Mouse (Mus musculus) heart, adult 2 months (tissue): ENCODE results near the gene Tesmin. TPM values are rescaled to one million over a fixed set of nuclear protein-coding genes. Genes with fewer than 3 reads are reported as not detected.

Experiments used
- DNase-seq, 2 experiments: peaks; one replicate each; pipeline ENCODE4 v3.0.0; 2021
- H3K27ac ChIP-seq: fragments of 200-600 bp; 2 replicates; pipeline ENCODE4 v1.8.1; 2022
- H3K27me3 ChIP-seq: fragments of 200-500 bp; 2 replicates; pipeline ENCODE4 v1.6.1; 2012; ENCODE audit warnings: mild to moderate bottlenecking, low read length, inconsistent platforms, mixed read lengths; ENCODE audit not compliant: control insufficient read depth, insufficient read depth
- H3K36me3 ChIP-seq: fragments of 200-500 bp; 2 replicates; pipeline ENCODE4 v1.6.1; 2012; ENCODE audit warnings: low read length, inconsistent platforms; ENCODE audit not compliant: control insufficient read depth, insufficient read depth
- H3K4me1 ChIP-seq: fragments of 200-500 bp; 2 replicates; pipeline ENCODE4 v1.6.1; 2011; ENCODE audit warnings: low read length; ENCODE audit not compliant: control insufficient read depth, insufficient read depth
- H3K4me3 ChIP-seq: fragments of 200-600 bp; 2 replicates; pipeline ENCODE4 v1.8.1; 2022
- H3K79me2 ChIP-seq: fragments of 200-500 bp; replicated peaks from 2 replicates; pipeline ENCODE4 v1.6.1; 2012; ENCODE audit warnings: mild to moderate bottlenecking, inconsistent platforms, low read length, moderate library complexity, mixed read lengths; ENCODE audit not compliant: control insufficient read depth, insufficient read depth
- H3K9ac ChIP-seq: fragments of 200-500 bp; 2 replicates; pipeline ENCODE4 v1.6.1; 2012; ENCODE audit warnings: low read depth, mild to moderate bottlenecking, control low read depth, inconsistent platforms, low read length, mixed read lengths
- CTCF ChIP-seq: fragments of 200-600 bp; IDR thresholded peaks from 2 replicates; pipeline ENCODE4 v1.8.1; 2022; ENCODE audit warnings: antibody characterized with exemption, mild to moderate bottlenecking, moderate library complexity
- EP300 ChIP-seq: fragments of 200-500 bp; IDR thresholded peaks from 2 replicates; pipeline ENCODE4 v1.6.1; 2011; ENCODE audit warnings: low read depth, low read length, control low read depth; ENCODE audit not compliant: insufficient read depth
- POLR2A ChIP-seq: fragments of 200-500 bp; IDR thresholded peaks from 2 replicates; pipeline ENCODE4 v1.6.1; 2011; ENCODE audit warnings: mild to moderate bottlenecking, low read depth, low read length, control low read depth; ENCODE audit not compliant: insufficient read depth
- WGBS: fragments of 180-500 bp; shearing (Covaris S2); methylation state at CpG from one replicate; pipeline ENCODE4 v1.1.7; 2018; 5-methylcytosine and 5-hydroxymethylcytosine counted together
- intact Hi-C: fragments of 180-260 bp; cut with DNase I; formaldehyde crosslinking; loops from one replicate; pipeline ENCODE4 v1.15.1; 2025
- polyA plus RNA-seq: library from polyadenylated mRNA; depleted of rRNA; stranded (reverse); fragments of >200 nt; gene quantifications from 2 replicates; pipeline ENCODE4 v1.2.3, GENCODE M21; 2012; rRNA removed
- total RNA-seq, 2 experiments: library from RNA; stranded (reverse); gene quantifications; 2 replicates each; pipeline ENCODE4 v1.2.3; 2021

Gene Tesmin
- total and polyA plus RNA-seq, 3 experiments, result 1.8 to 2.6 (median 2.5) TPM

DNA sequence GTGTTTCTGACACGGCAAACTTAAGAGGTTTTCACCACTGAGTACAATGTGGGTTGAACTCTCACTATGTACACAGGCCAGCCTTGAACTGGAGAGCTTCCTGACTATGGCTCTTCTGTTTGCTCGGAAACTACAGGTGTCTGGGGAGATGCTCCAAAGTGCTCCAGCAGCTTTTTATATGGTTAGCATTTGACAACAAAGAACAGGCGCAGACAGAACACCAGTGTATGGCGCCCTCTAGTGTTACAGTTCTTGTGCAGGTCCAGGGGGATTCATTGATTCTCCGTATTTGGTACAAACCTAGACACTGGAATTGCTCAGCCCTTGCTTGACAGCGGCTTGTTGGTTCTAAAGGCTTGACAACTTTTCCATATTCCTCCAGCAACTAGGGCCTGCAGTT, 62.5 kb downstream of the Tesmin start:
- Histone ChIP-seq H3K9ac (no peak overlapping the region), H3K36me3 (no peaks in the 10 kb centered on the region), H3K79me2 (no peaks in the 10 kb centered on the region), H3K27me3 (no peaks in the 10 kb centered on the region), H3K27ac (no peak overlapping the region), H3K4me3 (no peak overlapping the region), H3K4me1 (peaks cover 3% of the 10 kb centered on the region; the same call in 1 of the 2 replicates)
- DNase-seq, result peak; percentile 44 to 53
- 17% methylated on average over 6 of the region's 6 CpGs for whole genome bisulfite sequencing
- 0 out of 2 replicates have a peak, but pooled peaks have one; percentile 9 for TF ChIP-seq EP300
- TF ChIP-seq CTCF, result peak; percentile 94
- TF ChIP-seq POLR2A, result no peak
- intact Hi-C loops, result loop anchor here (1.0 to 2.0 kb wide), 2 partner anchors 62 to 158 kb away; no protein-coding TSS in a partner anchor

DNA sequence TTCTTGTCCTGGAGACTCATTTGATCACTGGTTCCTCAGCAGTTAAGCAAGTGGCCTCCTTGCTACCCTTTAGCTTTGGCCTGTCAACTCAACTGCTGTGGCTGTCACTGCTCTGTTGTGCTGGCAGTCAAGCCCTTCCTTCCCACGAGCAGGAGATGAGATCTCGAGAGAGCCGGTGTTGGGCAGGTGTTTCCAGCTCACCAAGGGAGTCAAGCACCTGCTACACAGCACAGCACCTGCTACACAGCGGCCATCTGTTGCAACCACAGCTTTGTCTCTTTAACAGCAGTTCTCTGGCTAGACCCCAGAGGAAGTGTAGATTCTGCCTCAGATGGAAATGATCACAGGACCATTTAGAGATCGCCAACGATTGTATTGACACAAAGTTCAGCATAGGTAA, 63.0 kb downstream of the Tesmin start:
- Histone ChIP-seq H3K9ac (no peak overlapping the region), H3K27ac (no peak overlapping the region), H3K27me3 (no peaks in the 10 kb centered on the region), H3K4me3 (no peak overlapping the region), H3K79me2 (no peaks in the 10 kb centered on the region), H3K36me3 (no peaks in the 10 kb centered on the region), H3K4me1 (peaks cover 3% of the 10 kb centered on the region; the same call in 1 of the 2 replicates)
- WGBS, result 45% methylated on average over 6 of the region's 6 CpGs
- TF ChIP-seq POLR2A (no peak), EP300 (no peak), CTCF (no peak)
- intact Hi-C loops, result loop anchor here (1.0 to 2.0 kb wide), 2 partner anchors 62 to 159 kb away; no protein-coding TSS in a partner anchor
- DNase-seq, result no peak

Other genes starting within 250 kb of the Tesmin start
- gene Mrpl21, start 106.0 kb upstream of the Tesmin start, total RNA-seq, result 10 to 100 TPM; 79.4 to 90.1 TPM
- 65.3 and 76.9 TPM in 2 replicates for gene Mrpl21, start 106.0 kb upstream of the Tesmin start, polyA plus RNA-seq
- 1 to 10 TPM; 2.2 to 2.8 TPM for gene Ighmbp2, start 105.8 kb upstream of the Tesmin start, total RNA-seq
- 2.3 and 2.7 TPM in 2 replicates for gene Ighmbp2, start 105.8 kb upstream of the Tesmin start, polyA plus RNA-seq
- 10 to 100 TPM; 44.0 to 54.7 TPM for gene Cpt1a, start 66.5 kb upstream of the Tesmin start, total RNA-seq
- gene Cpt1a, start 66.5 kb upstream of the Tesmin start, polyA plus RNA-seq, result 42.9 and 49.4 TPM in 2 replicates
- not detected for gene Gal, start 25.7 kb downstream of the Tesmin start, total RNA-seq
- gene Gal, start 25.7 kb downstream of the Tesmin start, polyA plus RNA-seq, result 0.14 TPM in 1 of 2 replicates, not detected in the other
- 10 to 100 TPM; 72.9 to 79.3 TPM for gene Ppp6r3, start 186.9 kb downstream of the Tesmin start, total RNA-seq
- 45.8 and 63.4 TPM in 2 replicates for gene Ppp6r3, start 186.9 kb downstream of the Tesmin start, polyA plus RNA-seq